Mouse (Mus musculus): ENCODE measurements around the gene Hps1.

Hps1 gene

GRCm38 (mm10) chr19:42722500-42722899 is 57.3 kb downstream of the Hps1 start:
- in situ Hi-C loops (cut with MboI, MseI) = no loop called here

- in situ Hi-C loops (cut with MboI, MseI) = no loop called here
These were observed 61.7 kb downstream of the Hps1 start for GRCm38 (mm10) chr19:42718101-42718500.

GRCm38 (mm10) chr19:42717668-42718067 is 62.1 kb downstream of the Hps1 start:
- in situ Hi-C loops (cut with MboI, MseI) = no loop called here

- in situ Hi-C loops (cut with MboI, MseI) = no loop called here
These were observed 63.3 kb downstream of the Hps1 start for GRCm38 (mm10) chr19:42716507-42716906.

- in situ Hi-C loops (cut with MboI, MseI) = no loop called here
These were observed 66.0 kb downstream of the Hps1 start for GRCm38 (mm10) chr19:42713770-42714169.

Measured in T-helper 2 cell (primary cell).